Mouse (Mus musculus) Patski (cell line): ENCODE data around the gene Lypd6b. TPM values are rescaled to one million over a fixed set of nuclear protein-coding genes. Genes with fewer than 3 reads are reported as not detected.
A peak's percentile ranks its signal among the peaks of the same experiment; 100 is the strongest.

Source experiments
- ATAC-seq: fragments of 100-300 bp; one replicate; pipeline ENCODE4 v1.8.0; 2021
- CTCF ChIA-PET: fragments of 350-600 bp; sonication (Branson Sonifier 250); formaldehyde crosslinking; loops from one replicate; lab custom pipeline; 2022; ENCODE audit warnings: inconsistent platforms; lab: Charles Lee
- POLR2A ChIA-PET: fragments of 350-600 bp; sonication (Branson Sonifier 250); formaldehyde crosslinking; loops from one replicate; lab custom pipeline; 2022; ENCODE audit warnings: antibody characterized with exemption, inconsistent platforms; lab: Charles Lee
- DNase-seq: peaks from one replicate; pipeline ENCODE4 v3.0.0-alpha.2; 2011; ENCODE audit warnings: low read depth, low spot score
- H3K27me3 ChIP-seq: fragments of 371-371 bp; one replicate; pipeline ENCODE4 v1.5.1; 2021
- CTCF ChIP-seq: fragments of 100-300 bp; IDR thresholded peaks from one replicate; pipeline ENCODE4 v1.5.1; 2021
- in situ Hi-C: fragments of 300-500 bp; cut with MboI; formaldehyde crosslinking; loops from 3 replicates; pipeline ENCODE4 v1.11.1; 2018; ENCODE audit warnings: low pct_unique_long_range_greater_than_20kb, mixed read lengths
- polyA plus RNA-seq: library from polyadenylated mRNA; unstranded; gene quantifications from one replicate; pipeline ENCODE4 v1.2.3, GENCODE M21; 2021

The Lypd6b gene
- polyA plus RNA-seq, 1 experiment from 2014 or later: 0.03 TPM

GRCm38 (mm10) chr2:49861658-49862057 lies 74.2 kb downstream of the Lypd6b start:
- DNase-seq (no peak), ATAC-seq (no peak)
- POLR2A ChIA-PET: no interaction called here
- no peaks in the 10 kb centered on the region for H3K27me3 ChIP-seq
- CTCF ChIA-PET: interaction anchor here (0.8 to 1.0 kb wide), 2 partner anchors 9 to 20 kb away, joined by 3 read pairs; no protein-coding TSS in a partner anchor
- in situ Hi-C loops: no loop called here
- no peak for TF ChIP-seq CTCF

- in situ Hi-C loops: no loop called here
- DNase-seq (no peak), ATAC-seq (no peak)
- POLR2A ChIA-PET: interaction anchor here (0.7 to 0.8 kb wide), 3 partner anchors 10 to 41 kb away, joined by 3 read pairs; no protein-coding TSS in a partner anchor
- no peaks in the 10 kb centered on the region for H3K27me3 ChIP-seq
- no peak for TF ChIP-seq CTCF
- CTCF ChIA-PET: no interaction called here
These were observed 80.8 kb downstream of the Lypd6b start for GRCm38 (mm10) chr2:49868116-49868858.

DNA sequence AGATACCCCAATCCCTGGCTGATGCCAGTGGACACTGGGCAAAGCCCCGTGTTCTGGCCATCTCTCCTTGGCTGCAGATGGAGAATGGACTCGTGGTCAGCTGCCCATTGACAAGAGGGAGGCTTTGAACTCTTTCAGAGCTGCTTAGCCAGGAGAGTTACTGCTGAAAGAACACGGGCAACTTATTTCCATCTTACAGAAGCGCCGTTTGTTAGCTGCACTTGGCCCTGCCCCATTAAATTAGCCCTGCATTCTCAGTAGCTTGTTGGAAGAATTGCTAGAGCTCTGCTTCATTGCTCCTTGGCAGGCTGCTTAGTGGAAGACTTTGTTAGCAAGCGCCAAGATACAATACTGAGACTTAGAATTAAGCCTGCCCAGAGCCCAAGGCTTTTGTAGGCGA lies 81.6 kb downstream of the Lypd6b start:
- ChIA-PET CTCF (no interaction called here), POLR2A (interaction anchor here (0.7 kb wide), 1 partner anchor 13 kb away, joined by 3 read pairs; no protein-coding TSS in a partner anchor)
- no peak for TF ChIP-seq CTCF
- no peak for DNase-seq
- ATAC-seq: no peak
- no peaks in the 10 kb centered on the region for H3K27me3 ChIP-seq
- in situ Hi-C loops: no loop called here

DNA sequence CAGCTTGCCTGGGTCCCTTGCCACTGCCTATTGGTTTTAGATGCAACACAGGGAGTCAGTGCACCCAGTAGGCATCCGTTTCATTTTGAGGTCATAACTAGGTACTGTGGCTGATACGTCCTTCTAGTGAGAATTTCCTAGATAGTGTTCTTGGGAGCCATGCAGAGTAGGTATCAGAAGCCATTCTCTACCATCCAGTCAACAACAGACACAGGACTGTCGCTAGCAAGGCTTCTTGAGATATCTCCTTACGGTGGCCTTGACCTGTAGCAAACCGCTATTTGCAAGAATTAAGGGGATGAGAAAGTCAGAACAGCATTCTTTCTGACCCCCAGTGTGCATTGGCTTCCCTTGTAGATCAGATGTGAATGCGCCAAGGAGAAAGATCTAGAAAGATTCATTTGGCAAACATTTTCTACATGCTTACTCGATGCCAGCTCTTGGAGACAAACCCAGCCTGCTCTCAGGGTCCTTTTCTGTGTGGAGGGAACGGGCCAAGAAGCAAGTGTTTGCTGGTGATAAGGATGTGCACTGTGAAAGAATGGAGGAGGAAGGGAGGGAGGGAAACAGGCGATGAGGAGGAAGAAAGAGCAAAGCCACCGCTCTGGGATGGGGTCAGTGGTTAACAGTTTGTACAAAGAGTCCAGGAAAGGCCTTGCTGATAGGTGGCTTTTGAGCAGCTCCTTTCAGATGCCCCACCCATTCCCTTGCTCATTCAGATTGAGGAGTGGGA lies 82.5 kb downstream of the Lypd6b start:
- ATAC-seq: no peak
- no peak for DNase-seq
- ChIA-PET POLR2A (no interaction called here), CTCF (interaction anchor here (1.3 kb wide), 1 partner anchor 8 kb away, joined by 3 read pairs; no protein-coding TSS in a partner anchor)
- TF ChIP-seq CTCF: no peak
- in situ Hi-C loops: no loop called here
- H3K27me3 ChIP-seq: no peaks in the 10 kb centered on the region

DNA sequence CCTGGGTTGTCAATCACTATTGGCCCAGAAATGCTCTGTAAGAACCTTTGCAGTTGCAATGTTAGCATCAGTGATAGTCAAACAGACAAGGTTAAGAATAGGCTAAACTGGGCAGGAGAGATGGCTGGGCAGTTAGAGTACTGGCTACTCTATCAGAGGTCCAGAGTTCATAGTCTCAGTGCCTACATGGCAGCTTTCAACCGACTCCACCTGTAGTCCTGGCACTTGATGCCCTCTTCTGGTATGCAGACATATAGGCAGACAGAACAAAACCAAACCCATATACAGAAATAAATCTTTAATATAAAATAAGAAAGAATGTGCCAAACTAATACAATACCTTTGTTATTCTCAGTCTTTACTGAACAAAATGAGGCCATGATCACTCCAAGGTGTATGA lies 83.5 kb downstream of the Lypd6b start:
- ChIA-PET CTCF (interaction anchor here (1.3 kb wide), 1 partner anchor 9 kb away, joined by 3 read pairs; no protein-coding TSS in a partner anchor), POLR2A (no interaction called here)
- peak; percentile 20 for TF ChIP-seq CTCF
- H3K27me3 ChIP-seq: no peaks in the 10 kb centered on the region
- DNase-seq (no peak), ATAC-seq (no peak)
- in situ Hi-C loops: no loop called here

DNA sequence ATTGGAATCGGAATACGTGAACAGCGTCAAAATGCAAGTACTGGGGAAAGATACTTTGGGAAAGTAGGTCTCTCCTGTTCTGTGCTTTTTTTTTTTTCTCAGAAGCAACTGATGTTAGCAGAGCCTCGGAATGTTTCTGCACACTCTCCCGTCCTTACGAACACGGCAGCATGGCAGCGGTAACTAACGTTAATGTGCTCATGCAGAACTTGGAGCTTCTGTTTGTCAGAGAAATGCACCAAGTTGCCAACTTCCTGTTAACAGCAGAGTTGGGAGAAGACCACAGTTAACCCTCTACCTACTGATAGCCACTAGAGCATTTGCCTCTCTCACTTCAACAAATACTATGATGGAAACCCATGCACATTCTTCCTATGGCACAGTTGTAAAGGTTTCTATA lies 93.0 kb downstream of the Lypd6b start:
- in situ Hi-C loops: no loop called here

DNA sequence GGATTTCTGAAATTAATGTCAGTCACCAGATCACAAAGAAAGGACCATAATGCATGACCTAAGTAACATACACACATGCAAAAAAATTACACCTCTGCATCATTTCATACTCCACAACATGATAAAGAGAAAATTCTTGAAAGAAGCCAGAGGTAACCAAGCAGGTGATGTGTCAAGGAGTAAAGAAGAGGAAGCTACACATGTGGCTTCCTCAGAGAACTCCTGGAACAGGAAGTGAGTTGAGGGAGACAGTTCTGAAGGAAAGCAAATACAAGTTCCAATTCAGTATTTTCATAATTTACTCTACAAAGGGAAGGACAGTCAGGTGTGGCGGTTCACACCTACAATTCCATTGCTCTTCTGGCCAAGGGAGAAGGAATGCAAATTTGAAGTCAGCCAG lies 93.5 kb downstream of the Lypd6b start:
- CTCF ChIA-PET: no interaction called here
- no peak for DNase-seq

More for the DNA sequence above, 93.0 kb downstream of the Lypd6b start:
- DNase-seq: no peak
- H3K27me3 ChIP-seq: no peaks in the 10 kb centered on the region
- TF ChIP-seq CTCF: no peak
- ChIA-PET CTCF (interaction anchor here (1.0 kb wide), 1 partner anchor 116 kb away, joined by 3 read pairs; no protein-coding TSS in a partner anchor), POLR2A (no interaction called here)
- ATAC-seq: no peak

GRCm38 (mm10) chr2:49882461-49882860 lies 95.0 kb downstream of the Lypd6b start:
- DNase-seq (no peak), ATAC-seq (no peak)
- POLR2A ChIA-PET: no interaction called here
- CTCF ChIA-PET: interaction anchor here (1.2 kb wide), 1 partner anchor 9 kb away, joined by 3 read pairs; no protein-coding TSS in a partner anchor
- in situ Hi-C loops: no loop called here
- TF ChIP-seq CTCF: no peak
- H3K27me3 ChIP-seq: no peaks in the 10 kb centered on the region

More for the DNA sequence above, 93.5 kb downstream of the Lypd6b start:
- no peak for ATAC-seq
- in situ Hi-C loops: no loop called here
- H3K27me3 ChIP-seq: no peaks in the 10 kb centered on the region
- POLR2A ChIA-PET: no interaction called here
- no peak for TF ChIP-seq CTCF

- in situ Hi-C loops: no loop called here
- no peaks in the 10 kb centered on the region for H3K27me3 ChIP-seq
- DNase-seq: no peak
- no peak for ATAC-seq
- POLR2A ChIA-PET: interaction anchor here (0.6 to 0.8 kb wide), 3 partner anchors 75 to 359 kb away, joined by 3 read pairs; no protein-coding TSS in a partner anchor
- TF ChIP-seq CTCF: no peak
- CTCF ChIA-PET: no interaction called here
These were observed 96.5 kb downstream of the Lypd6b start for GRCm38 (mm10) chr2:49883990-49884389.

DNA sequence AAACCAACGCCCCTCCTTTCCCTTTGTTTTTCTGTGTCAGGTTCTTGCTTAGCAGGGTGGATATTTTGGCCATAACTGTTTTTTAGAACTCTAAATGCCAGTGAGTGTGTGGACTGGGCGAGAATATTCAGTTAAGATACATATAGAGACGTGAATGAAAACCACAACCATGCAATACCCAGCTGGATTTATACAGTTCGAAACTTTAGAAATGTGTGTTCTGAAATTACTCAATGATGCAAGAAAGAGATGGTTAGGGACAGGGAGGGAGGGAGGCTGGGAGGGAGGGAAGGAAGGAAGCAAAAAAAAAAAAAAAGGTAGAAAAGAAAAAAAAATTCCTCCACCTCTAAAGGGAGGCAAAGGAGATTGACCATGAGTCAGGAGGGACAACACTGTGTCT lies 98.7 kb downstream of the Lypd6b start:
- no peak for TF ChIP-seq CTCF
- ATAC-seq (no peak), DNase-seq (no peak)
- in situ Hi-C loops: no loop called here
- ChIA-PET CTCF (interaction anchor here (1.0 kb wide), 1 partner anchor 12 kb away, joined by 3 read pairs; no protein-coding TSS in a partner anchor), POLR2A (no interaction called here)
- no peaks in the 10 kb centered on the region for H3K27me3 ChIP-seq
